Mouse (Mus musculus) midbrain, embryonic 10.5 days (tissue): Measurements from ENCODE around the gene Gcsam. TPM values are rescaled to one million over a fixed set of nuclear protein-coding genes. Genes with fewer than 3 reads are reported as not detected.

Experiments
- DNase-seq: peaks from one replicate; pipeline ENCODE4 v3.0.0-alpha.2; 2017; ENCODE audit warnings: low spot score
- H3K27ac ChIP-seq: fragments of 300-500 bp; sonication (generic); replicated peaks from 2 replicates; pipeline ENCODE4 v1.5.1; 2016; ENCODE audit warnings: mild to moderate bottlenecking
- H3K27me3 ChIP-seq: fragments of 300-500 bp; sonication (generic); 2 replicates; pipeline ENCODE4 v1.6.1; 2016; ENCODE audit warnings: low read depth, mild to moderate bottlenecking; ENCODE audit not compliant: poor library complexity, severe bottlenecking
- H3K36me3 ChIP-seq: fragments of 300-500 bp; sonication (generic); 2 replicates; pipeline ENCODE4 v1.6.1; 2016; ENCODE audit warnings: mild to moderate bottlenecking, moderate library complexity
- H3K4me1 ChIP-seq: fragments of 300-500 bp; sonication (generic); 2 replicates; pipeline ENCODE4 v1.6.1; 2016
- H3K4me3 ChIP-seq: fragments of 300-500 bp; sonication (generic); 2 replicates; pipeline ENCODE4 v1.5.1; 2016; ENCODE audit warnings: mild to moderate bottlenecking, moderate library complexity
- H3K9me3 ChIP-seq: fragments of 300-500 bp; sonication (generic); replicated peaks from 2 replicates; pipeline ENCODE4 v1.6.1; 2016; ENCODE audit warnings: mild to moderate bottlenecking
- WGBS: fragments of 180-500 bp; shearing (Covaris S2); methylation state at CpG from one replicate; pipeline ENCODE4 v1.1.7; 2016; 5-methylcytosine and 5-hydroxymethylcytosine counted together
- polyA plus RNA-seq: library from polyadenylated mRNA; unstranded; fragments of >200 nt; fragmentation: Nextera tagmentation; extraction: Ambion mirVana; gene quantifications from 2 replicates; pipeline ENCODE4 v1.2.1, GENCODE M21; 2016

The Gcsam gene
- polyA plus RNA-seq, 1 experiment from 2014 or later, result 0.06 TPM

DNA sequence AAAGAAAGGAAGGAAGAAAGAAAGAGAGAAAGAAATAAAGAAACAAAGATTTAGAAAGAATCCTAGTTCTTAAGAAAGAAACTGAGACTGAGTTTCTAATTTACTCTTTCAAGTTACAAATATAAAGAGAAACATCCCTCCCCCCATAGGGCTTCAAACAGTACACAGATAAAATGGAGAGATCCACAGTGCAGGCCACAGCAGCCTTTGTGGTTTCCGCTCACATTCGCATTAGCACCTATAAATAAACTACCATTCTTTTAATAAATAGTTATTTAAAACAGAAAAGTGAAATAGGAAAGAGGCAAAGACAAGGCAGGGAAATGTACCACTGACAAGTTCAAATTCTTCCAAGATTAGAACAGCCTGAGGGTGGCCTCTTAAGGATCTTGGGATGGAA lies 14.6 kb downstream of the Gcsam start:
- no peak for DNase-seq
- no peaks in the 10 kb centered on the region for H3K9me3 ChIP-seq
- H3K4me3 ChIP-seq, result no peak overlapping the region
- H3K4me1 ChIP-seq, result no peaks in the 10 kb centered on the region
- WGBS, result 82% methylated on average over 2 of the region's 2 CpGs
- H3K27ac ChIP-seq, result no peak overlapping the region
- H3K36me3 ChIP-seq, result no peaks in the 10 kb centered on the region
- H3K27me3 ChIP-seq, result no peaks in the 10 kb centered on the region

DNA sequence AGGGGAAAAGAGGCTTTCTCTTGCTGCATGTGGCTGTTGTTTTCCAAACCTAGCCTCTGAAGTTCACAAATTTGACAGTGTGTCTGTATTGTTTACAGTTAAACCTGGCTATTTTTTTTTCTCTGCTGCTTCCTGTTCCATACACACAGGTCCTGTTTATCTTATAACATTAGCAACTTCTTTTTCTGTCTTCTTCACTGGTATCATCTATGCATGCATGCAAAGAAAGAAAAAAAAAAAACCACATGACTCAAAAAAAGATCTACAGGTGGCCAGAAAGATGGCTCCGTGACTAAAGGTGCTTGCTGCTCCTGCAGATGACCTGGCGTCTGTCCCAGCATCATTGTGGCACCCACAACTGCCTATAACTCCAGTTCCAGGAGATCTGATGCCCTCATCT lies 15.2 kb downstream of the Gcsam start:
- H3K9me3 ChIP-seq, result no peaks in the 10 kb centered on the region
- WGBS, result 87% methylated on average over 2 of the region's 2 CpGs

DNA sequence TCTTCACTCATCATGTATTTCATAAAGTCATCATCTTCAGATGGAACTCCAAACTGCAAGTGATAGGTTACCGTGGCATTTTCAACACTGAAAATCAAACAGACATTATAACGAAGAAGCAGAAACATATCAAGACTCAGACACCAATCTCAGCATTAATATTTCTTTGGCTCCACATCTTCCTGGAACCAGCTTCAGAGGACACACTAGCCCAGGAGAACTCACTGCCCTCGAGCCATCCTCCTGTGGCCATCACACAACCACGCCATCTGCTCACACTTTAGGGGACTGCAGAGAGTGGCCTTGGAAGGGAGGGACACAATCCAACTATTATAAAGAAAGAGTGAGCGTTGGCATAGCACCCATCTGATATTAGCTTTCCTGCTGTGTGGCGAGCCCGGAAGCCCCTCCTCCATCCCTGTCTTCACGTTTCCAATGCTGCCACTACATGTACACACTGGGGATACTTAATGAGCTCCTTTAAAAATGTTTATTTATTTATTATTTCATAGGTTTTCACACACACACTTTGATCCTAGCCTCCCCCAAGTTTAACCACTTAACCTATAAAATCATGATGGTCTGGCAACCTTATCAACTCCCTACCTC lies 19.4 kb downstream of the Gcsam start:
- DNase-seq, result no peak
- Histone ChIP-seq H3K4me1 (no peaks in the 10 kb centered on the region), H3K27me3 (no peaks in the 10 kb centered on the region), H3K27ac (no peak overlapping the region), H3K9me3 (no peaks in the 10 kb centered on the region), H3K36me3 (no peaks in the 10 kb centered on the region), H3K4me3 (no peak overlapping the region)
- WGBS, result 82% methylated on average over 8 of the region's 8 CpGs

More for the DNA sequence above, 15.2 kb downstream of the Gcsam start:
- DNase-seq, result no peak
- H3K27ac ChIP-seq, result no peak overlapping the region
- no peaks in the 10 kb centered on the region for H3K4me1 ChIP-seq
- no peak overlapping the region for H3K4me3 ChIP-seq
- H3K27me3 ChIP-seq, result no peaks in the 10 kb centered on the region
- no peaks in the 10 kb centered on the region for H3K36me3 ChIP-seq

DNA sequence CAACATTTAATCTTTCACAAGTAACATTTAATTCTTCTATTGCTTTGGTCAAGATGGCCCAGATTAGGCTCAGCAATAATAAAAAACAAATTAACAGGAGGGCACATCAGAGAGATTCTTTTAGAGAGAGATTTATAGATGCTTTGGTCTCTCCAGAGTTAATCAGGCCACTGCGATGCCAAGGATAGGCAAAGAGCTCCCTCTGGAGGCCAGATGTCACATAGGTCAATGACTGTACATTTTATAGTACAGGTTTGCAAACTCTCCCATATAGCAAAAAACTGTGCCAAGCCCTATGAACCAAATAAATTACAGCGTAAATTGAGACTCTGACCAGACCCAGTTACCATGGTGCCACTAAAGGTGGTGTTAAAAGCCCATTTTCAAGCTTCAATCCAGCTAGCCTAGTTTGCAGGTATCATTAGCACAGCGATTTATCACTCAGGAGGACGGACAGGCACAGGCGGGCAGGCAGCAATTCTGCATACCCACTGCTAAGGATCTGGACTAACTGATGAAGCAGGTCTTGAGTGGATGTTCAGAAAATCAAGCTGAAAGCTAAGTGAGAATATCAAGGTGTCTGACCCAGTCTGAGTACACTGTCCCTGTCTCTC lies 20.3 kb downstream of the Gcsam start:
- Histone ChIP-seq H3K4me3 (no peak overlapping the region), H3K4me1 (no peaks in the 10 kb centered on the region), H3K9me3 (no peaks in the 10 kb centered on the region), H3K36me3 (no peaks in the 10 kb centered on the region), H3K27me3 (no peaks in the 10 kb centered on the region), H3K27ac (no peak overlapping the region)
- WGBS, result 58% methylated on average over 5 of the region's 5 CpGs
- DNase-seq, result peak; percentile 52

DNA sequence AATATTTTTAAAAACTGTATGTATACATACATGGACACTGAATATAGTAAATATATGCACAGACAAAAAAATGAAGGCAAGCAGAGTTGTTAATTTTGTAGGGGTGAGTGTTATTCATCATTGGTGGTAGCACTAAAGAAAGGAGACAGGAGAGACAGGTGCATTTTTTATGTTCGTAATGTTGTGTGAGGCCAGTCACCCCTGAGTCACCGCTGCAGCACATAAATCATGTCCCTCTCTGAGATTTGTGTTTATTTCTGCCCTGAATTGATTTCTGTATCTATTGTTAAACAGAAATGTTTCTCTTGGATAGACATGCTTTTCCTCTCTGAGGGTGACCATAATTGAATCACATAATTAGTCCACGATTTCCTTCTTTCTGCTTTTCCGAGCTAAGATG lies 22.2 kb downstream of the Gcsam start:
- no peak for DNase-seq
- no peaks in the 10 kb centered on the region for H3K9me3 ChIP-seq
- H3K4me1 ChIP-seq, result no peaks in the 10 kb centered on the region
- 95% methylated on average over 4 of the region's 4 CpGs for WGBS
- H3K27me3 ChIP-seq, result no peaks in the 10 kb centered on the region
- H3K4me3 ChIP-seq, result no peak overlapping the region
- H3K27ac ChIP-seq, result no peak overlapping the region
- no peaks in the 10 kb centered on the region for H3K36me3 ChIP-seq

DNA sequence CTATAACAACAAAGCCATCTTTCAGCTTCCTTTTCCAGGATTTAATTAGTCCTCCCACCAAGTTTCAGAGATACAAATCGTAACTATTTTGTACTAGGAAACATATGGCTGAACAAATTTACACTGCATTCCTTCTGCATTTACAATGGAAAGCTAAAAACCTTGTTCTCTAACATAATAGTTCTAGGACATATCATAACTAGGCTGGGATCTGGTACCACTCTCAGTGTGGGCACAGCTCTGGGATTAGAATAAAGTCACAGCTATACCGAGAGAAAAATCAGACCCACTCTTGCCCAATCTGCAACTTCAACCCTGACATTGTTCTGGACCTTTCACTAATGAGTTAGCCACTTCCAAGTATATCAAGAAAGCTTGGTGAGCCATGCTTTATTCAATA lies 25.6 kb downstream of the Gcsam start:
- no peak overlapping the region for H3K4me3 ChIP-seq
- no peaks in the 10 kb centered on the region for H3K27me3 ChIP-seq
- H3K9me3 ChIP-seq, result no peaks in the 10 kb centered on the region
- H3K4me1 ChIP-seq, result no peaks in the 10 kb centered on the region
- no peak for DNase-seq
- H3K36me3 ChIP-seq, result no peaks in the 10 kb centered on the region
- WGBS, result 92% methylated on average over 2 of the region's 2 CpGs
- H3K27ac ChIP-seq, result no peak overlapping the region

DNA sequence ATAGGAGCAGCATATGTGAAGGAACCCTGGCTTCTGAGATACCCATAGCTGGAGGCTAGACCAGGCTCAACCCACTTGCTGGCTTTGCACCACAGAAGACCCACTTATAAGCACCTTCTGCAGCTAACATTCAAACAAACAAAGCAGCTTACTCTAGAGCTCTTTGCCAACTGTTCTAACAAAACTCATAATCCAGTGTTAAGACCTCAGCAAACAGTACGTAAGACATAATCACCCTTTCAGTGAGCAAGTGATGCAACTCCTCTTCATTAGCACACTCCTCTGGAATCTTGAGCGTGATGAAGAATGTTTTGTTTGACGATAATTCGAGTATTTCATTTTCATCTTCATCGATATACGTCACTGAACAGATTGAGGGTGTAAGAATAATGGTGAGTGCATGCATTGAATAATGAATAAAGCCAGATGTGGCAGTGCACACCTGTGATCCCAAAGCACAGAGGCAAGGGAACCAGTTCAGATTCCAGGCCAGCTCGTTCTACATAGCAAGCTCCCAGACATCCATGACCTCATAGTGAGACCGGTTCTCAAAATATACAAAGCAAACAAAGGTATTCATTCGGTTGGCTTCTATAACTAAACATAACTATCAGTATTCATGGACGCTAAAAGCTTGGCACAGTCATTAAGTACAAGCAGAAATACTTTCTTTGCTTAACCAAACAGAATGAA lies 30.0 kb downstream of the Gcsam start:
- no peak overlapping the region for H3K4me3 ChIP-seq

DNA sequence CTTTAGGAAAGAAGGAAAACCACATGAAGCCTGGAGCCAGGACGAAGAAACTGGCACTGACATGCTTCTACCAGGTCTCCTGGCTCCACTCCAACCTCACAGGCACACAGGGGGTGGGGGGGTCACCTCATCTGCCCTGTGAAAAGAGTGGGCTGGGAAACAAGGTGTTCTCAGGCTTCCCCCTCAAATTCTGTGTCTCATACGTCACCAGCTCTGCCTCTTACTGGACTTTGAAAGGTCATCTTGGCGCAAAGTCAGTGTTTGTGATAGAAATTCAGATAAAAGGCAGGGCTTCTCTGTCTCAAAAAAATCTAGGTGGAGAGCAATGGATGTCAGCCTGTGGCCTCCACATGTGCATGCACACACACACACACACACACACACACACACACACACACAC lies 31.1 kb downstream of the Gcsam start:
- Histone ChIP-seq H3K27me3 (no peaks in the 10 kb centered on the region), H3K27ac (no peak overlapping the region), H3K4me1 (no peaks in the 10 kb centered on the region), H3K36me3 (no peaks in the 10 kb centered on the region), H3K9me3 (no peaks in the 10 kb centered on the region), H3K4me3 (no peak overlapping the region)
- DNase-seq, result no peak
- WGBS, result 86% methylated on average over 3 of the region's 3 CpGs

More for the DNA sequence above, 30.0 kb downstream of the Gcsam start:
- H3K4me1 ChIP-seq, result no peaks in the 10 kb centered on the region
- no peaks in the 10 kb centered on the region for H3K36me3 ChIP-seq
- H3K27ac ChIP-seq, result no peak overlapping the region
- no peaks in the 10 kb centered on the region for H3K9me3 ChIP-seq
- 90% methylated on average over 10 of the region's 10 CpGs for WGBS
- no peaks in the 10 kb centered on the region for H3K27me3 ChIP-seq
- DNase-seq, result no peak

DNA sequence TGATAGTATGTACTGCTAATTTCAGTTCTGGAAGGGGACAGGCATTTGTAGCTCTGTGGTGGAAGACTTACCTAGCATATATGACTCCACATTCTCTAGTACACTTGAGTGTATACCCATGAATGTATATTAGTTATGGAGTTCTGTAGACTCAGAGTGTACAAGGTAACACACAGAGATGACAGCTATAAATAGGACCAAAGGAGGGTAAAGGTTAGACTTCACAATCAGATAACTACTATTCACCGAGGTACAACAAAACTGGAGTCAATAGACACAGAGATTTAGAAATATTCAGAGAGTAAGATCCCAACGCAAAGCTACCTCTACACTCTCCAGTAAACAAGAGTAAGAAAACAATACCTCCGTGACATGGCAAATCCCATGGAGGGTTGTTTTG lies 33.8 kb downstream of the Gcsam start:
- H3K9me3 ChIP-seq, result no peaks in the 10 kb centered on the region
- H3K27me3 ChIP-seq, result no peaks in the 10 kb centered on the region
- 90% methylated on average over 3 of the region's 3 CpGs for WGBS
- no peak overlapping the region for H3K4me3 ChIP-seq
- no peak overlapping the region for H3K27ac ChIP-seq
- H3K36me3 ChIP-seq, result no peaks in the 10 kb centered on the region
- no peaks in the 10 kb centered on the region for H3K4me1 ChIP-seq
- no peak for DNase-seq

DNA sequence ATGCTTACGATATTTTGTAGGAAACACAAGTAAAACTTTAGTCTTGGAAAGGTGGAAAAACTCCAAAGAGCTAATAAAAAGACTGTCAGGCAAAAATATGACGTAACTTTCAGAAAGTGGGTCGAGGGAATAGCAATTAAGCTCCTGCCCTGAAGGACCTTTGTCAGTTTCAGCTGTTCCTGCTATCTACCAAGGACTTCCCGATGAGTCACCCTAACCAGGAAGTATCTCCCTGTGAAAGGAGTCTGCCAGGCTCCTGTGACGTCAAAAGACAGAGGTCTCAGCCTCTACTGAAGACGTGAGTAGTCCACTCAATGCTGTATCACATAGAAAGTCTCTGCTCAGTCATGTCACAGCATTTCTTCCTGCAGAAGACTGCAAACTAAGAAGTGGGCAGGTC lies 34.2 kb downstream of the Gcsam start:
- Histone ChIP-seq H3K27ac (no peak overlapping the region), H3K4me1 (no peaks in the 10 kb centered on the region), H3K36me3 (no peaks in the 10 kb centered on the region), H3K9me3 (no peaks in the 10 kb centered on the region), H3K27me3 (no peaks in the 10 kb centered on the region), H3K4me3 (no peak overlapping the region)
- 75% methylated on average over 6 of the region's 6 CpGs for WGBS
- no peak for DNase-seq

DNA sequence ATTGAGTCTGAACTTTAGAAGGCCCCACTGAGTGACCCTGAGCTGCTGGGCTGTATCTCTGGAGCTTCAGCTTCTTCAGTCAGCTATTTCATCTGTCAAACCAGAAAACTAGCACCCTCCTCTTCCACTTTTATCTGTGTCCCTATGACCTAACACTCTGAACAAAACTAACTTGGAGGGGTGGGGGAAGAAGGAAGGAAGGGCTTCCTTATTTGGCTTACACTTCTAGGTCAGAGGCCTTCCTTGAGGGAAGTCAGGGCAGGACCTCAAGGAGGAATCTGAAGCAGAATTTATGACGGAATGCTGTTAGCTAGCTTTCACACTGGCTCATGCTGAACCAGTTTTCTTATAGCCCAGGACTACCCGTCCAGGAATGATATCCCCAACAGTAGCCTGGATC lies 41.3 kb downstream of the Gcsam start:
- H3K27ac ChIP-seq, result no peak overlapping the region
- H3K36me3 ChIP-seq, result no peaks in the 10 kb centered on the region
- no peak for DNase-seq
- no peak overlapping the region for H3K4me3 ChIP-seq
- H3K27me3 ChIP-seq, result peaks cover 35% of the 10 kb centered on the region
- H3K9me3 ChIP-seq, result no peaks in the 10 kb centered on the region
- 68% methylated on average over 2 of the region's 2 CpGs for WGBS
- peaks cover 13% of the 10 kb centered on the region for H3K4me1 ChIP-seq

DNA sequence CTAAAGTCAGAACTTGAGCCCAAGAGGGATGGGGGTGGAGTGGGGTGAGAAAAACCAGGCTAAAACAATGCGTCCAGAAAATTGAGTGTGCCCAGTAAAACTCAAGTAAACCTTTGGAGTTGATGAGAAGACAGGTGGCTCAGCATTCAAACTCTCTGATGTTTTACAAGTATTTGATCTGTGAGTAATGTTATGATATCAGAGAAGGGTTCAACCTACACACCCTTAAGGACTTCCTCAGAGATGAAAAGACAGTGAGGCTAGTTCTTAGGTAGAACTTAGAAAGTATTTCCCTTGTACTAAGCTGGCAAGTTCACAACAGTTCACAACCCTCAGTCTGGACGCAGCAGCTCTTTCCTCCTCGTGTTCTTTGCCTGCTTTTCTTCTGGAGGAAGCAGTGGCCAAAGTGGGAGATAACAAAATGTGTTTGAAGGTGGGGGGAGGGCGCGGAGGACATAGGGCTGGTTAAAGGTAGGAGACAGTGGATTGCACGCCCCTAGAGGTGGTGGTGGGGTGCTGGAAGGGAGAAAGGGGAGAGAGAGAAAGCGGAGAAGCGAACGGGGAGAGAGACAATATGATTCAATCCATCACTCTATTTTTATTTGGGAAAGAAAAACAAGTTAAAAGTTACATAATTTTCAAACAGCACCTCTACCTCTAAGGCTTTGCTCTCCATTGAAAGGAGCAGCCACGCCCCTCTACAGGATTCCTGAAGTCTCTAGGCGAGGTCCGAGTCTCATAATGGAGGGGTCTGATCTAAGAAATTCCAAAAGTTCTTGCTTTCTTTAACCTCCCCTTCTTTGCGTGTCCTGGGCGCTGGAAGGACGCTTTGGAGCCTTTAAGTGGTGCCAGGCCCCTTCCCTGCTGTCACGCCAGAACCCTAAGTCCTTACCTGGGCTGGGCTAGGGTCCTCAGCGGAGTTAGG lies 43.1 kb downstream of the Gcsam start:
- no peak for DNase-seq
- Histone ChIP-seq H3K27me3 (peaks cover 35% of the 10 kb centered on the region), H3K36me3 (no peaks in the 10 kb centered on the region), H3K27ac (no peak overlapping the region), H3K4me3 (peak overlapping the region; percentile 46), H3K9me3 (no peaks in the 10 kb centered on the region), H3K4me1 (peaks cover 13% of the 10 kb centered on the region)
- 10% methylated on average over 17 of the region's 17 CpGs for WGBS
